Mouse (Mus musculus) olfactory bulb, adult 2 months (tissue): ENCODE measurements around the gene Abhd16b.

Experiments used
- CTCF ChIP-seq: fragments of 200-500 bp; IDR thresholded peaks from 2 replicates; pipeline ENCODE4 v1.5.1; 2012; ENCODE audit warnings: low read depth, mild to moderate bottlenecking, low read length, moderate library complexity; ENCODE audit not compliant: insufficient read depth
- POLR2A ChIP-seq: fragments of 200-500 bp; IDR thresholded peaks from 2 replicates; pipeline ENCODE4 v1.6.1; 2012; ENCODE audit warnings: mild to moderate bottlenecking, low read depth, low read length, moderate library complexity; ENCODE audit not compliant: insufficient read depth

GRCm38 (mm10) chr2:181455899-181456298, 37.1 kb upstream of the Abhd16b start:
- TF ChIP-seq POLR2A: no peak
- TF ChIP-seq CTCF: no peak
